Mouse (Mus musculus) forebrain, embryonic 15.5 days (tissue): ENCODE measurements around the gene Slc8a3. TPM values are rescaled to one million over a fixed set of nuclear protein-coding genes. Genes with fewer than 3 reads are reported as not detected.

Experiments
- ATAC-seq: fragments of 200-750 bp; cut with Nextera tagmentation; replicated peaks from 2 replicates; pipeline ENCODE4 v1.8.0; 2017; ENCODE audit warnings: mild to moderate bottlenecking, moderate TSS enrichment, moderate library complexity
- H3K27ac ChIP-seq: fragments of 300-500 bp; sonication (generic); replicated peaks from 2 replicates; pipeline ENCODE4 v1.5.1; 2015; ENCODE audit warnings: mild to moderate bottlenecking, inconsistent platforms
- H3K27me3 ChIP-seq: fragments of 300-500 bp; sonication (generic); 2 replicates; pipeline ENCODE4 v1.6.1; 2015; ENCODE audit warnings: inconsistent platforms
- H3K36me3 ChIP-seq: fragments of 300-500 bp; sonication (generic); 2 replicates; pipeline ENCODE4 v1.6.1; 2015; ENCODE audit warnings: mild to moderate bottlenecking, inconsistent platforms
- H3K4me1 ChIP-seq: fragments of 300-500 bp; sonication (generic); 2 replicates; pipeline ENCODE4 v1.6.1; 2015; ENCODE audit warnings: inconsistent platforms
- H3K4me2 ChIP-seq: fragments of 300-500 bp; sonication (generic); replicated peaks from 2 replicates; pipeline ENCODE4 v1.6.1; 2015; ENCODE audit warnings: mild to moderate bottlenecking, inconsistent platforms
- H3K4me3 ChIP-seq: fragments of 300-500 bp; sonication (generic); 2 replicates; pipeline ENCODE4 v1.5.1; 2015; ENCODE audit warnings: mild to moderate bottlenecking, inconsistent platforms
- H3K9ac ChIP-seq: fragments of 300-500 bp; sonication (generic); replicated peaks from 2 replicates; pipeline ENCODE4 v1.6.1; 2015; ENCODE audit warnings: mild to moderate bottlenecking, inconsistent platforms
- H3K9me3 ChIP-seq: fragments of 300-500 bp; sonication (generic); 2 replicates; pipeline ENCODE4 v1.6.1; 2016; ENCODE audit warnings: inconsistent platforms
- WGBS: fragments of 180-500 bp; shearing (Covaris S2); methylation state at CpG from one replicate; pipeline ENCODE4 v1.1.7; 2015; ENCODE audit warnings: mixed read lengths; 5-methylcytosine and 5-hydroxymethylcytosine counted together
- polyA plus RNA-seq: library from polyadenylated mRNA; unstranded; fragments of >200 nt; fragmentation: Nextera tagmentation; extraction: Ambion mirVana; gene quantifications from 2 replicates; pipeline ENCODE4 v1.2.1, GENCODE M21; 2015

Slc8a3 gene
- polyA plus RNA-seq, 1 experiment from 2014 or later: 5.1 TPM

GRCm38 (mm10) chr12:81235456-81236330 lies 97.3 kb downstream of the Slc8a3 start:
- H3K4me2 ChIP-seq: no peak overlapping the region
- no peak overlapping the region for H3K27ac ChIP-seq
- no peaks in the 10 kb centered on the region for H3K36me3 ChIP-seq
- H3K4me3 ChIP-seq: no peak overlapping the region
- no peak overlapping the region for H3K9ac ChIP-seq
- no peak for ATAC-seq
- WGBS: 89% methylated on average over 10 of the region's 10 CpGs
- no peaks in the 10 kb centered on the region for H3K4me1 ChIP-seq
- H3K27me3 ChIP-seq: no peaks in the 10 kb centered on the region
- no peaks in the 10 kb centered on the region for H3K9me3 ChIP-seq

- 94% methylated on average over 1 of the region's 1 CpGs for WGBS
- H3K27ac ChIP-seq: no peak overlapping the region
Observed at GRCm38 (mm10) chr12:81233746-81234380, 99.1 kb downstream of the Slc8a3 start.

GRCm38 (mm10) chr12:81227767-81228460 lies 105.1 kb downstream of the Slc8a3 start:
- Histone ChIP-seq H3K36me3 (no peaks in the 10 kb centered on the region), H3K9ac (no peak overlapping the region), H3K4me3 (no peak overlapping the region), H3K9me3 (no peaks in the 10 kb centered on the region), H3K27ac (peak overlapping the region; percentile 86), H3K4me1 (peaks cover 27% of the 10 kb centered on the region), H3K27me3 (no peaks in the 10 kb centered on the region), H3K4me2 (peak overlapping the region; percentile 26; the same call in 1 of the 2 replicates)
- ATAC-seq: peak; percentile 87
- WGBS: 45% methylated on average over 5 of the region's 5 CpGs

More at GRCm38 (mm10) chr12:81233746-81234380, 99.1 kb downstream of the Slc8a3 start:
- H3K4me3 ChIP-seq: no peak overlapping the region
- no peaks in the 10 kb centered on the region for H3K36me3 ChIP-seq
- no peak for ATAC-seq
- H3K9ac ChIP-seq: no peak overlapping the region
- H3K9me3 ChIP-seq: no peaks in the 10 kb centered on the region
- H3K4me2 ChIP-seq: no peak overlapping the region
- no peaks in the 10 kb centered on the region for H3K4me1 ChIP-seq
- H3K27me3 ChIP-seq: no peaks in the 10 kb centered on the region

GRCm38 (mm10) chr12:81226590-81226989 lies 106.4 kb downstream of the Slc8a3 start:
- Histone ChIP-seq H3K36me3 (no peaks in the 10 kb centered on the region), H3K4me2 (no peak overlapping the region), H3K4me1 (peaks cover 27% of the 10 kb centered on the region), H3K4me3 (no peak overlapping the region), H3K9me3 (no peaks in the 10 kb centered on the region), H3K9ac (no peak overlapping the region), H3K27ac (peak overlapping the region; percentile 38), H3K27me3 (no peaks in the 10 kb centered on the region)
- WGBS: 45% methylated on average over 3 of the region's 3 CpGs
- 0 out of 2 replicates have a peak, but pooled peaks have one; percentile 33 for ATAC-seq

- 0 out of 2 replicates have a peak, but pooled peaks have one; percentile 24 for ATAC-seq
- Histone ChIP-seq H3K27ac (peak overlapping the region; percentile 38), H3K27me3 (no peaks in the 10 kb centered on the region), H3K9me3 (no peaks in the 10 kb centered on the region), H3K9ac (no peak overlapping the region), H3K36me3 (no peaks in the 10 kb centered on the region), H3K4me1 (peaks cover 27% of the 10 kb centered on the region), H3K4me2 (no peak overlapping the region), H3K4me3 (no peak overlapping the region)
- WGBS: 40% methylated on average over 6 of the region's 6 CpGs
Observed at GRCm38 (mm10) chr12:81225966-81226577, 106.9 kb downstream of the Slc8a3 start.

GRCm38 (mm10) chr12:81224843-81225242 lies 108.1 kb downstream of the Slc8a3 start:
- Histone ChIP-seq H3K27me3 (no peaks in the 10 kb centered on the region), H3K36me3 (no peaks in the 10 kb centered on the region), H3K9me3 (no peaks in the 10 kb centered on the region), H3K4me1 (peaks cover 27% of the 10 kb centered on the region), H3K9ac (no peak overlapping the region), H3K4me3 (no peak overlapping the region), H3K27ac (no peak overlapping the region), H3K4me2 (no peak overlapping the region)
- ATAC-seq: no peak
- 66% methylated on average over 2 of the region's 2 CpGs for WGBS

- Histone ChIP-seq H3K27ac (no peak overlapping the region), H3K9me3 (no peaks in the 10 kb centered on the region), H3K36me3 (no peaks in the 10 kb centered on the region), H3K27me3 (no peaks in the 10 kb centered on the region), H3K4me1 (peaks cover 24% of the 10 kb centered on the region), H3K4me2 (no peak overlapping the region), H3K9ac (no peak overlapping the region), H3K4me3 (no peak overlapping the region)
- no peak for ATAC-seq
- WGBS: 84% methylated on average over 2 of the region's 2 CpGs
Observed at GRCm38 (mm10) chr12:81223276-81223675, 109.7 kb downstream of the Slc8a3 start.

- Histone ChIP-seq H3K9ac (no peak overlapping the region), H3K9me3 (no peaks in the 10 kb centered on the region), H3K27me3 (no peaks in the 10 kb centered on the region), H3K36me3 (no peaks in the 10 kb centered on the region), H3K27ac (no peak overlapping the region), H3K4me2 (no peak overlapping the region), H3K4me3 (no peak overlapping the region), H3K4me1 (no peaks in the 10 kb centered on the region)
- ATAC-seq: no peak
- WGBS: 74% methylated on average over 4 of the region's 4 CpGs
Observed at GRCm38 (mm10) chr12:81219339-81219738, 113.6 kb downstream of the Slc8a3 start.

- Histone ChIP-seq H3K4me1 (peaks cover 5% of the 10 kb centered on the region; the same call in 1 of the 2 replicates), H3K4me3 (no peak overlapping the region), H3K9ac (no peak overlapping the region), H3K36me3 (no peaks in the 10 kb centered on the region), H3K9me3 (no peaks in the 10 kb centered on the region), H3K27ac (no peak overlapping the region), H3K27me3 (no peaks in the 10 kb centered on the region), H3K4me2 (no peak overlapping the region)
- WGBS: 62% methylated on average over 2 of the region's 2 CpGs
- ATAC-seq: no peak
Observed at GRCm38 (mm10) chr12:81208559-81208958, 124.4 kb downstream of the Slc8a3 start.

GRCm38 (mm10) chr12:81205619-81206560 lies 127.1 kb downstream of the Slc8a3 start:
- Histone ChIP-seq H3K4me2 (no peak overlapping the region), H3K4me3 (no peak overlapping the region), H3K9ac (no peak overlapping the region), H3K36me3 (no peaks in the 10 kb centered on the region), H3K27me3 (no peaks in the 10 kb centered on the region), H3K27ac (no peak overlapping the region), H3K4me1 (peaks cover 5% of the 10 kb centered on the region; the same call in 1 of the 2 replicates), H3K9me3 (no peaks in the 10 kb centered on the region)
- ATAC-seq: peak; percentile 67; the same call in 1 of the 2 replicates
- WGBS: 7% methylated on average over 6 of the region's 6 CpGs

- H3K27ac ChIP-seq: no peak overlapping the region
- H3K4me2 ChIP-seq: no peak overlapping the region
- no peaks in the 10 kb centered on the region for H3K27me3 ChIP-seq
- no peaks in the 10 kb centered on the region for H3K9me3 ChIP-seq
- H3K36me3 ChIP-seq: no peaks in the 10 kb centered on the region
- no peak overlapping the region for H3K9ac ChIP-seq
- H3K4me3 ChIP-seq: no peak overlapping the region
- 28% methylated on average over 1 of the region's 1 CpGs for WGBS
- peaks cover 5% of the 10 kb centered on the region; the same call in 1 of the 2 replicates for H3K4me1 ChIP-seq
- no peak for ATAC-seq
Observed at GRCm38 (mm10) chr12:81203226-81203625, 129.8 kb downstream of the Slc8a3 start.
